Mouse (Mus musculus): ENCODE data around the gene Stard3. TPM values are rescaled to one million over a fixed set of nuclear protein-coding genes. Genes with fewer than 3 reads are reported as not detected.

Gene Stard3
- total and polyA plus RNA-seq, 3 experiments = 53.0 to 62.5 TPM; not detected in 1

DNA sequence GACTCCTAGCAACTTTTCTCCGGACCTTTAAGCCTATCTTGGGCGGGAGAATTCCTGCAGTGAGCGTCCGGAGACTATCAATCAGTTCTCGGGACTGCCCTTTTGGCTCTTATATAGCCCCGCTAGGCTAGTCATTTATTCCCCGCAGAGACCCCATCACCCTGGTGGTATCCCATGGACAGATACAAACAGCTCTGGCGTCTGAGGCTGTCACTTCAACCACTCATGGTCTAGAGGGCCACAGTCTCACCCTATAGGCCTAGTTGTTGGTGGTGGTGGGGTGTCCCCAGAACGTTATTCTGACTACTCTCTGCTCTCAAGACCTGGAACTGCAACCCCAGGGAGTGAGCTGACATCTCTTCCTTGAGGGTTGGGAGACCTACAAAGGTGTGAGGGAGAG lies 8.9 kb upstream of the Stard3 start:
- H3K36me3 ChIP-seq (ENCODE audit: control insufficient read depth in 1 of 2, insufficient read depth in 2 of 2, low read length in 2 of 2) = peaks cover 0 to 8% of the 10 kb centered on the region in 2 experiments; a peak in 2 of 4 replicates
- no peak overlapping the region for H3K27ac ChIP-seq (ENCODE audit: control insufficient read depth, low read depth, low read length)
- H3K79me2 ChIP-seq (ENCODE audit: control insufficient read depth, insufficient read depth, low read length, poor library complexity) = peaks cover 5% of the 10 kb centered on the region
- TF ChIP-seq ZC3H11A (IDR thresholded peaks at IDR 0.05; ENCODE audit: low read depth, low read length) (0 out of 2 replicates have a peak, but pooled peaks have one; percentile 1), MAZ (IDR thresholded peaks at IDR 0.05; ENCODE audit: low read depth, low read length) (0 out of 2 replicates have a peak, but pooled peaks have one; percentile 34), TCF12 (IDR thresholded peaks at IDR 0.05; ENCODE audit: low read depth, low read length) (no peak)
- no peaks in the 10 kb centered on the region for H3K9me3 ChIP-seq (replicated peaks; ENCODE audit: insufficient read depth, low read length)
- H3K4me3 ChIP-seq (ENCODE audit: control insufficient read depth in 1 of 2, insufficient read depth in 1 of 2, low read depth in 2 of 2, low read length in 2 of 2) = peak overlapping the region; percentile 85 to 97
- H3K4me1 ChIP-seq (ENCODE audit: control insufficient read depth in 1 of 2, insufficient read depth in 2 of 2, low read length in 2 of 2) = peaks cover 4 to 23% of the 10 kb centered on the region in 2 experiments; a peak in 3 of 4 replicates
- H3K9ac ChIP-seq (ENCODE audit: control insufficient read depth, low read depth, low read length, poor library complexity, severe bottlenecking) = peak overlapping the region; percentile 94
- DNase-seq (ENCODE audit: low read depth, low spot score) = peak; percentile 53
- H3K27me3 ChIP-seq (ENCODE audit: control insufficient read depth in 1 of 2, insufficient read depth in 2 of 2, low read length in 2 of 2) = no peaks in the 10 kb centered on the region

DNA sequence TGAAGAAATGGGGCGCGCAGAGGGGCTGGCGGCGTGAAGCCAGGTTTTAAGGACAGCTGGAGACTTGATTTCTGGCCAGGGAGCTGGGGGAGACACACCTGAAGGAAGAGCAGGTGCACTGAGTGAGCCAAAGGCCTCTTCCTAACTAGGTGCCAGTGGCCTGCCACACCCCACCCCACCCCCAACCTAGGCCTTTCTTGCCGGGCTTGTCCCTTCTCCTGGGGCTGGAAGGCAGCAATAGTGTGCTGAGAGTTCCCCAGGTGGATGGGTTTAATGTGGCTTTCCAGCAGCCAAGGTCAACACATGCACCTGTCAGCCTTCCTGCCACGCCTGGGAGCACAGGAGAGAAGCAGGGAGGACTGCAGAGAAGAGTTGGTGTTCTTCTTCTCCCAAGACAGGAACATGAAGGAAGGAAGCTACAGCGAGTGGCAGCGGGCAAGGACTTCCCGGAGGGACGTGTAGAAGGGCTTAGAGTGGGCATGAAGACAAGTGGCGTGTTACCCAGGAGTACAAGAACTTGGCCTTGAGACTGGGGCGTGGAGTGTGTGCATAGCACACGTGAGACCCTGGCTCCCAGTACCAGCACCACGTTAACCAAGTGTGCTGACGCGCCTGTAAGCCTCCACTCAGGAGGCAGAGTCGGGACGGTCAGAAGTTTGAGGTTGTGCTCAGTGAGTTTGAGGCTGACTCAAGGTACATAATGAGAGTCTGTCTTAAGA lies 5.7 kb upstream of the Stard3 start:
- no peak for DNase-seq (ENCODE audit: low read depth, low spot score)
- peaks cover 0 to 15% of the 10 kb centered on the region in 2 experiments; a peak in 2 of 4 replicates for H3K36me3 ChIP-seq (ENCODE audit: control insufficient read depth in 1 of 2, insufficient read depth in 2 of 2, low read length in 2 of 2)
- TF ChIP-seq GABPA (IDR thresholded peaks at IDR 0.05; ENCODE audit: low read depth, low read length) (no peak), RAD21 (IDR thresholded peaks at IDR 0.05; ENCODE audit: low read depth, low read length) (no peak), UBTF (IDR thresholded peaks at IDR 0.05; ENCODE audit: borderline replicate concordance, insufficient read depth, low read depth, low read length) (no peak), BHLHE40 (IDR thresholded peaks at IDR 0.05; ENCODE audit: borderline replicate concordance, low read depth, low read length) (no peak), TAL1 (IDR thresholded peaks at IDR 0.05; ENCODE audit: low read length) (no peak), MXI1 (IDR thresholded peaks at IDR 0.05; ENCODE audit: low read depth, low read length) (no peak), USF2 (IDR thresholded peaks at IDR 0.05; ENCODE audit: borderline replicate concordance in 1 of 2, insufficient read depth in 1 of 2, low read depth in 1 of 2, low read length in 2 of 2) (no peak), MAX (IDR thresholded peaks at IDR 0.05; ENCODE audit: low read length) (no peak), TBP (IDR thresholded peaks at IDR 0.05; ENCODE audit: low read depth, low read length) (no peak), CTCF (IDR thresholded peaks at IDR 0.05 in 2 of 3, conservative IDR thresholded peaks at IDR 0.05 in 1 of 3; ENCODE audit: control insufficient read depth in 1 of 3, insufficient read depth in 1 of 3, low read depth in 2 of 3, low read length in 3 of 3, poor library complexity in 1 of 3, severe bottlenecking in 1 of 3) (no peak), CHD2 (IDR thresholded peaks at IDR 0.05; ENCODE audit: low read length) (no peak), ZKSCAN1 (IDR thresholded peaks at IDR 0.05; ENCODE audit: low read depth, low read length) (no peak)
- no peaks in the 10 kb centered on the region for H3K9me3 ChIP-seq (replicated peaks; ENCODE audit: insufficient read depth, low read length)
- no peak overlapping the region for H3K27ac ChIP-seq (ENCODE audit: control insufficient read depth, low read depth, low read length)
- peaks cover 10 to 27% of the 10 kb centered on the region in 2 experiments for H3K4me1 ChIP-seq (ENCODE audit: control insufficient read depth in 1 of 2, insufficient read depth in 2 of 2, low read length in 2 of 2)
- H3K27me3 ChIP-seq (ENCODE audit: control insufficient read depth in 1 of 2, insufficient read depth in 2 of 2, low read length in 2 of 2) = no peaks in the 10 kb centered on the region
- no peak overlapping the region for H3K4me3 ChIP-seq (ENCODE audit: control insufficient read depth in 1 of 2, insufficient read depth in 1 of 2, low read depth in 2 of 2, low read length in 2 of 2)
- peaks cover 5% of the 10 kb centered on the region for H3K79me2 ChIP-seq (ENCODE audit: control insufficient read depth, insufficient read depth, low read length, poor library complexity)
- H3K9ac ChIP-seq (ENCODE audit: control insufficient read depth, low read depth, low read length, poor library complexity, severe bottlenecking) = no peak overlapping the region
